Mouse (Mus musculus): Measurements from ENCODE around the gene Aoah. TPM values are rescaled to one million over a fixed set of nuclear protein-coding genes. Genes with fewer than 3 reads are reported as not detected.

Gene Aoah
- polyA plus RNA-seq, 1 experiment = not detected

DNA sequence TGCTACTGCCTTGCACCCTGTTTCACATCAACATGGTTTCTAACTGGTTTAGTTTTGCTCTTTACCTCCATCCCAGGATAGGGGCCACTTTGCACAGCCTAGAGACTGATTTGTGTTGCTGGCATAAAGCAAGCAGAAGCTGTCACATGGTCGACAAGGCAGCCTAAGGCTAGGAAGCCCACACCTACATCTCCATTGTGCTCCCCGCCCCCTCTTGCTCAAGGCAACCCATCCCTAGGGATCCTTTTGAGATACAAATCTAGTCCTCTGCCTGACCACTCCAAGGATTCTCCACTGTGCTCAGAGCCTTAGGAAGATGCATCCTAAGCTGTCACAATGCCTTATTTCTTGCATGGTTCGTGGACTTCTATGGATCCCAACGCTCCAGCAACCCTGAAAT is 110.2 kb downstream of the Aoah start:
- no peaks in the 10 kb centered on the region for H3K79me2 ChIP-seq (ENCODE audit: control insufficient read depth, insufficient read depth)
- TF ChIP-seq MAX (IDR thresholded peaks at IDR 0.05) (no peak), CTCF (IDR thresholded peaks at IDR 0.05; ENCODE audit: control insufficient read depth, insufficient read depth, insufficient read length) (no peak), USF1 (IDR thresholded peaks at IDR 0.05; ENCODE audit: low read depth) (no peak), MYOD1 (IDR thresholded peaks at IDR 0.05; ENCODE audit: control insufficient read depth, insufficient read length, low read depth) (no peak), FOSL1 (IDR thresholded peaks at IDR 0.05; ENCODE audit: insufficient read depth, low read length, poor library complexity, severe bottlenecking) (no peak), CEBPB (IDR thresholded peaks at IDR 0.05; ENCODE audit: low read depth) (no peak), MYOG (IDR thresholded peaks at IDR 0.05; ENCODE audit: control insufficient read depth, extremely low read depth, insufficient read length) (no peak)
- H3K4me3 ChIP-seq (ENCODE audit: insufficient read depth, poor library complexity, severe bottlenecking) = no peak overlapping the region

DNA sequence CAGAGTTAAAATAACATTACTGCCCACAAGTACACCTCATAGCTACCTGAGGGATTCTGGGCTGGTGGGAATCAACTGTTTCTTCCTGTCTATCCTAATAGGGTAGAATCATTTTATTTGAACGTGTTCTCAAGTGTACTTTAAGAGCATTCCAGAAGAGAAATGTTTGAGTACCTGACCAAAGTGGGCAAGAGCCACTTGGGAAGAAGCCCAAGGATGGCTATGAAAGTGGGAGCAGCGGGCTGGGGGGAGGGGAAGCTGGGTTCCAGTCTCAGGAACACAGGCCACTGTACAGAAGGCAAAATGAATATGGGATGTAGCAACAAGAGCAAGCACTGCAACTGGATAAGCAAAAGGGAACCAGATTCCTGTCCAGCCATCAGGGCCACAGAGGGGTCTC is 111.3 kb downstream of the Aoah start:
- TF ChIP-seq MYOD1 (IDR thresholded peaks at IDR 0.05; ENCODE audit: control insufficient read depth, insufficient read length, low read depth) (no peak), MYOG (IDR thresholded peaks at IDR 0.05; ENCODE audit: control insufficient read depth, extremely low read depth, insufficient read length) (no peak), FOSL1 (IDR thresholded peaks at IDR 0.05; ENCODE audit: insufficient read depth, low read length, poor library complexity, severe bottlenecking) (no peak)

More for the DNA sequence above, 110.2 kb downstream of the Aoah start:
- Histone ChIP-seq H3K27me3 (ENCODE audit: control insufficient read depth, insufficient read depth, insufficient read length) (no peaks in the 10 kb centered on the region), H3ac (ENCODE audit: control insufficient read depth, insufficient read length, low read depth) (no peak overlapping the region), H3K36me3 (ENCODE audit: control insufficient read depth, insufficient read depth) (no peaks in the 10 kb centered on the region), H3K79me3 (ENCODE audit: low read depth) (no peaks in the 10 kb centered on the region)

DNA sequence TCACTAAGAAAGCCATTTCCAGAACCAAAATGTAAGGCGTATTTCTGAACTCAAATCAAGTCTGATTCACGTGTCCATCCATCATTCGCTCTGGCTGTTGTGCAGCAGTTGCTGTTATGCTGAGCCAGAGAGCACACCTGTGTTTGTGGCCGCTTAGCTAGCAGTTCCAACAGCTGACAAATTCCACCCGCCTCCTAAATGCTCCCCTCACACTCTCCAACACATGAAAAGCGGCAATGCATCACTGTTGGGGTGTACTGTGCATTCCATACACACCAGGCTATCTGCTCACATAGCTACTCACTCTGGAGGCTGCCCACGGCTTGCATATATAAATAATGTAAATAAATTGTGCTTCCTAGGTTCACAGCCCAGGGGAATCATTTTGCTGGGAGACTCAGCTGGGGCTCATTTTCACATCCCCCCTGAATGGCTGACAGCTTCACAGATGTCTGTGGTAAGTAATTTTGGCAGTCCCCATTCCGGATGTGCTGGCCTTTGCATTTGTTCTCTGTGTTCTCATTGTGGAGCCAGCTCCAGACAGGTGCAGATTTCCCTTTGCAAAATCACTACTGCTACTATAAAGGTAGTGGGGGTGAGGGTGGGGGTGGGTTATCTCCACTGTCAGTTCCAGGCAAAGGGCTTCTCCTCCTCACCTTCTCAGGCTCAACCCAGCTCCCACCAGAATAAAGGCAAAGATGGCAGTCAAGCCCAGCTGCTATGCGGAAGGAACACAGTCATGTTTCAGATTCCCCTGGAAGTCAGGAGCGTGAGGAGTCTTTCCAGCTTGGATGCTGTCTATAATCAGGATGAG is 123.0 kb downstream of the Aoah start:
- no peaks in the 10 kb centered on the region for H3K79me2 ChIP-seq (ENCODE audit: control insufficient read depth, insufficient read depth)
- no peaks in the 10 kb centered on the region for H3K36me3 ChIP-seq (ENCODE audit: control insufficient read depth, insufficient read depth)
- no peak for TF ChIP-seq CTCF (IDR thresholded peaks at IDR 0.05; ENCODE audit: control insufficient read depth, insufficient read depth, insufficient read length)
- no peak for TF ChIP-seq CEBPB (IDR thresholded peaks at IDR 0.05; ENCODE audit: low read depth)
- no peak for TF ChIP-seq MAX (IDR thresholded peaks at IDR 0.05)
- no peak for TF ChIP-seq USF1 (IDR thresholded peaks at IDR 0.05; ENCODE audit: low read depth)
- no peak for TF ChIP-seq MYOG (IDR thresholded peaks at IDR 0.05; ENCODE audit: control insufficient read depth, extremely low read depth, insufficient read length)
- TF ChIP-seq FOSL1 (IDR thresholded peaks at IDR 0.05; ENCODE audit: insufficient read depth, low read length, poor library complexity, severe bottlenecking) = no peak
- no peak overlapping the region for H3ac ChIP-seq (ENCODE audit: control insufficient read depth, insufficient read length, low read depth)
- no peaks in the 10 kb centered on the region for H3K79me3 ChIP-seq (ENCODE audit: low read depth)
- no peaks in the 10 kb centered on the region for H3K27me3 ChIP-seq (ENCODE audit: control insufficient read depth, insufficient read depth, insufficient read length)
- no peak overlapping the region for H3K4me3 ChIP-seq (ENCODE audit: insufficient read depth, poor library complexity, severe bottlenecking)

More for the DNA sequence above, 111.3 kb downstream of the Aoah start:
- Histone ChIP-seq H3K79me2 (ENCODE audit: control insufficient read depth, insufficient read depth) (no peaks in the 10 kb centered on the region), H3K79me3 (ENCODE audit: low read depth) (no peaks in the 10 kb centered on the region), H3K27me3 (ENCODE audit: control insufficient read depth, insufficient read depth, insufficient read length) (no peaks in the 10 kb centered on the region), H3ac (ENCODE audit: control insufficient read depth, insufficient read length, low read depth) (no peak overlapping the region), H3K4me3 (ENCODE audit: insufficient read depth, poor library complexity, severe bottlenecking) (no peak overlapping the region), H3K36me3 (ENCODE audit: control insufficient read depth, insufficient read depth) (no peaks in the 10 kb centered on the region)

DNA sequence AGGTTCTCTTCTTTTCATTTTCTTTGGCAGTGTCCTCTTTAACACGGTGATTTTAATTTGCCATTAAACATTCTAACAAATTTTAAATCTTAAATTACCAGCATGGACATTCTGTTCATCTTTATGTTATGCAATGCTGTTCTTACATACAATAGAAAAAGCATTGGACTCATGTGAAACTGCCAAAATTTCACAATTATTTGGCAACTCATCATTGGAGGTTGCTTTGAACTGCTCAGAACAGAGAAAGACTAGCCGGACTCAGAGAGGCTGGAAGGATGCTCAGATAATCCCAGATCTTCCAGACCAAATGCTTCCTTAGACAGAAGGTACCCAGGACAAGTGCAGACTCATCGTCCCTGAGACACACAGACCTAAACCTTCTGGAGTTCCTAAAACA is 126.5 kb downstream of the Aoah start:
- no peak overlapping the region for H3K4me3 ChIP-seq (ENCODE audit: insufficient read depth, poor library complexity, severe bottlenecking)
- TF ChIP-seq CEBPB (IDR thresholded peaks at IDR 0.05; ENCODE audit: low read depth) (no peak), USF1 (IDR thresholded peaks at IDR 0.05; ENCODE audit: low read depth) (no peak), MAX (IDR thresholded peaks at IDR 0.05) (no peak), CTCF (IDR thresholded peaks at IDR 0.05; ENCODE audit: control insufficient read depth, insufficient read depth, insufficient read length) (no peak), MYOG (IDR thresholded peaks at IDR 0.05; ENCODE audit: control insufficient read depth, extremely low read depth, insufficient read length) (no peak), MYOD1 (IDR thresholded peaks at IDR 0.05; ENCODE audit: control insufficient read depth, insufficient read length, low read depth) (no peak), FOSL1 (IDR thresholded peaks at IDR 0.05; ENCODE audit: insufficient read depth, low read length, poor library complexity, severe bottlenecking) (no peak)
- H3K27me3 ChIP-seq (ENCODE audit: control insufficient read depth, insufficient read depth, insufficient read length) = no peaks in the 10 kb centered on the region

DNA sequence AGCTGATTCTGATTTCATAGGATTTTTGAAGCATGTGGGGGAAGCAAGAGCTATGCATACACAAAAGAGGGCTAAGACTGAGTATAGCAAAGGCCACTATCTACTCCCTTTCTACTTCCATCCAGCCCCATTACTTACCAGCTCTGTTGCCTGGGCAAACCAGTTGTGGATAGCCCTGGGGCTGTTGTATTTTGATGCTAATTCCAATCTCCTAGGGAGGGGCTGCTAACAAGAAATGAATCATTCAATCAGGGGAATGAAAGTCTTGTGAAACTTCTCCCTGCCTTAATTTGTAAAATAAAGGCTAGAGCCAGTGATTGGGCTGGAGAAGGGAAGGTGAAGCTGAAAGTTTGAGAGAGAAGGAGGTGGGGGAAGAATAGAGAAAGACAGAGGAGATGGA is 142.1 kb downstream of the Aoah start:
- Histone ChIP-seq H3K79me2 (ENCODE audit: control insufficient read depth, insufficient read depth) (no peaks in the 10 kb centered on the region), H3ac (ENCODE audit: control insufficient read depth, insufficient read length, low read depth) (no peak overlapping the region), H3K79me3 (ENCODE audit: low read depth) (no peaks in the 10 kb centered on the region), H3K4me3 (ENCODE audit: insufficient read depth, poor library complexity, severe bottlenecking) (no peak overlapping the region), H3K36me3 (ENCODE audit: control insufficient read depth, insufficient read depth) (no peaks in the 10 kb centered on the region), H3K27me3 (ENCODE audit: control insufficient read depth, insufficient read depth, insufficient read length) (no peaks in the 10 kb centered on the region)
- TF ChIP-seq USF1 (IDR thresholded peaks at IDR 0.05; ENCODE audit: low read depth) (no peak), MYOD1 (IDR thresholded peaks at IDR 0.05; ENCODE audit: control insufficient read depth, insufficient read length, low read depth) (no peak), MYOG (IDR thresholded peaks at IDR 0.05; ENCODE audit: control insufficient read depth, extremely low read depth, insufficient read length) (no peak), CTCF (IDR thresholded peaks at IDR 0.05; ENCODE audit: control insufficient read depth, insufficient read depth, insufficient read length) (no peak), MAX (IDR thresholded peaks at IDR 0.05) (no peak), CEBPB (IDR thresholded peaks at IDR 0.05; ENCODE audit: low read depth) (no peak), FOSL1 (IDR thresholded peaks at IDR 0.05; ENCODE audit: insufficient read depth, low read length, poor library complexity, severe bottlenecking) (no peak)

More for the DNA sequence above, 126.5 kb downstream of the Aoah start:
- H3K79me2 ChIP-seq (ENCODE audit: control insufficient read depth, insufficient read depth) = no peaks in the 10 kb centered on the region
- H3K79me3 ChIP-seq (ENCODE audit: low read depth) = no peaks in the 10 kb centered on the region
- no peak overlapping the region for H3ac ChIP-seq (ENCODE audit: control insufficient read depth, insufficient read length, low read depth)
- H3K36me3 ChIP-seq (ENCODE audit: control insufficient read depth, insufficient read depth) = no peaks in the 10 kb centered on the region

Measured in C2C12 (cell line).